Mouse (Mus musculus): ENCODE data around the gene Samsn1.

Gene Samsn1

GRCm38 (mm10) chr16:75933357-75933756 is 88.7 kb downstream of the Samsn1 start:
- no peak for DNase-seq (ENCODE audit: low spot score in 2 of 2)

- no peak for DNase-seq (ENCODE audit: low spot score in 2 of 2)
Measured at GRCm38 (mm10) chr16:75930222-75930553, 91.9 kb downstream of the Samsn1 start.

- no peak for DNase-seq (ENCODE audit: low spot score in 2 of 2)
Measured at GRCm38 (mm10) chr16:75929536-75930221, 92.4 kb downstream of the Samsn1 start.

- DNase-seq (ENCODE audit: low spot score in 2 of 2) = no peak
Measured at GRCm38 (mm10) chr16:75926511-75926910, 95.6 kb downstream of the Samsn1 start.

- no peak for DNase-seq (ENCODE audit: low spot score in 2 of 2)
Measured at GRCm38 (mm10) chr16:75920870-75921269, 101.2 kb downstream of the Samsn1 start.

- DNase-seq (ENCODE audit: low spot score in 2 of 2) = no peak
Measured at GRCm38 (mm10) chr16:75919298-75919697, 102.8 kb downstream of the Samsn1 start.

- no peak for DNase-seq (ENCODE audit: low spot score in 2 of 2)
Measured at GRCm38 (mm10) chr16:75917712-75918111, 104.4 kb downstream of the Samsn1 start.

GRCm38 (mm10) chr16:75912051-75912450 is 110.0 kb downstream of the Samsn1 start:
- DNase-seq (ENCODE audit: low spot score in 2 of 2) = no peak

- DNase-seq (ENCODE audit: low spot score in 2 of 2) = peak; percentile 40 to 52
Measured at GRCm38 (mm10) chr16:75908635-75909494, 113.2 kb downstream of the Samsn1 start.

- DNase-seq (ENCODE audit: low spot score in 2 of 2) = no peak
Measured at GRCm38 (mm10) chr16:75906790-75907189, 115.3 kb downstream of the Samsn1 start.

GRCm38 (mm10) chr16:75906260-75906659 is 115.8 kb downstream of the Samsn1 start:
- DNase-seq (ENCODE audit: low spot score in 2 of 2) = no peak

- no peak for DNase-seq (ENCODE audit: low spot score in 2 of 2)
Measured at GRCm38 (mm10) chr16:75905324-75905723, 116.8 kb downstream of the Samsn1 start.

GRCm38 (mm10) chr16:75904072-75904471 is 118.0 kb downstream of the Samsn1 start:
- no peak for DNase-seq (ENCODE audit: low spot score in 2 of 2)

- no peak for DNase-seq (ENCODE audit: low spot score in 2 of 2)
Measured at GRCm38 (mm10) chr16:75903028-75903427, 119.1 kb downstream of the Samsn1 start.

GRCm38 (mm10) chr16:75899885-75900620 is 122.0 kb downstream of the Samsn1 start:
- no peak for DNase-seq (ENCODE audit: low spot score in 2 of 2)

- no peak for DNase-seq (ENCODE audit: low spot score in 2 of 2)
Measured at GRCm38 (mm10) chr16:75897828-75898367, 124.2 kb downstream of the Samsn1 start.

- no peak for DNase-seq (ENCODE audit: low spot score in 2 of 2)
Measured at GRCm38 (mm10) chr16:75894263-75894901, 127.7 kb downstream of the Samsn1 start.

- DNase-seq (ENCODE audit: low spot score in 2 of 2) = no peak
Measured at GRCm38 (mm10) chr16:75893470-75893869, 128.6 kb downstream of the Samsn1 start.

- DNase-seq (ENCODE audit: low spot score in 2 of 2) = no peak
Measured at GRCm38 (mm10) chr16:75889081-75889646, 132.9 kb downstream of the Samsn1 start.

GRCm38 (mm10) chr16:75887203-75887602 is 134.9 kb downstream of the Samsn1 start:
- DNase-seq (ENCODE audit: low spot score in 2 of 2) = no peak

GRCm38 (mm10) chr16:75878885-75879284 is 143.2 kb downstream of the Samsn1 start:
- no peak for DNase-seq (ENCODE audit: low spot score in 2 of 2)
